Mouse (Mus musculus): Measurements from ENCODE around the gene Gm30191. TPM values are rescaled to one million over a fixed set of nuclear protein-coding genes. Genes with fewer than 3 reads are reported as not detected.
A peak's percentile ranks its signal among the peaks of the same experiment; 100 is the strongest.

The Gm30191 gene
- polyA plus RNA-seq (2012; fragmentation: generic; extraction: Trizol): not detected

DNA sequence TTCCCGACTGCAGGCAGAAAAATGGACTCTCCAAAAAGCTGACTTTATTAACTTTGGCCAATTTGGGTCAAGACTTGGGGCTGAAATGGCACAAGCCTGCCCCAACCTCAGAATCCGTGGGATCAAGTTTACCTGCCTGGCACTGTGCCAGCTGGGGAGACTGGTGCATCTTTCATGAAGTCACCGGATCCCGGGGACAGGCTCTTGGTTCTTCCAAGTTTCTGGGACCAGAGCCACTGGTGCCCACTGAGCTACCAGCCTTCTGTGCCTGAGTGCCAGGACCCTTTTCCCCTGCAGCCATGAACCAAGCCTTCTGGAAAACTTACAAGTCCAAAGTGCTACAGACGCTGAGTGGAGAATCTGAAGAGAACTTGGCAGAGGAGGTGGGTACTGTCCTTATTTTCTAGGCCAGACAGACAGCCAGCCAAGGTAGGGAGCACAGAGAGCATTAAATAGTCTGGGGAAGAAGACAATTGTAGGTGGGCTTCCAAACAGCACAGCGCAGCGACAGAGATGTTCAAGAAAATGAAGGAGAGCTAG, at the start of gene Gm30191:
Gene Gm30191 (plus strand): TSS at position 217 of the 540 bp plus-strand sequence.
- H3K4me2 ChIP-seq (ENCODE audit: low read depth): peak within 1 kb of the TSS; percentile 93
- peak within 1 kb of the TSS; percentile 34 for H3ac ChIP-seq (ENCODE audit: control insufficient read depth, insufficient read length)
- H3K79me2 ChIP-seq (ENCODE audit: control insufficient read depth, insufficient read depth): no peaks in the 10 kb centered on the region
- peak within 1 kb of the TSS; percentile 44 for H3K4me3 ChIP-seq
- H3K27me3 ChIP-seq (ENCODE audit: control insufficient read depth, insufficient read depth, insufficient read length): peaks cover 40% of the 10 kb centered on the region
- TF ChIP-seq MAX (IDR thresholded peaks at IDR 0.05; ENCODE audit: low read depth) (no peak), TCF3 (IDR thresholded peaks at IDR 0.05; ENCODE audit: insufficient read length, low read depth) (no peak), CEBPB (IDR thresholded peaks at IDR 0.05; ENCODE audit: insufficient read depth, poor library complexity, severe bottlenecking) (no peak), SRF (IDR thresholded peaks at IDR 0.05; ENCODE audit: control insufficient read depth, insufficient read length, low read depth) (no peak), TCF12 (IDR thresholded peaks at IDR 0.05; ENCODE audit: insufficient read depth, poor library complexity, severe bottlenecking) (no peak), MYOD1 (IDR thresholded peaks at IDR 0.05; ENCODE audit: control insufficient read depth in 1 of 3, insufficient read length in 2 of 3, low read depth in 2 of 3) (no peak), E2F4 (IDR thresholded peaks at IDR 0.05; ENCODE audit: insufficient read depth) (no peak), USF1 (IDR thresholded peaks at IDR 0.05; ENCODE audit: low read depth) (no peak), REST (IDR thresholded peaks at IDR 0.05; ENCODE audit: insufficient read depth, insufficient read length) (no peak), POLR2A (IDR thresholded peaks at IDR 0.05; ENCODE audit: insufficient read length, low read depth) (no peak), MYOG (IDR thresholded peaks at IDR 0.05; ENCODE audit: control insufficient read depth in 1 of 3, insufficient read depth in 1 of 3, insufficient read length in 2 of 3, low read depth in 2 of 3) (no peak), POLR2AphosphoS2 (IDR thresholded peaks at IDR 0.05; ENCODE audit: insufficient read length, low read depth) (no peak)
- no peaks in the 10 kb centered on the region for H3K36me3 ChIP-seq (ENCODE audit: control insufficient read depth, insufficient read depth)

DNA sequence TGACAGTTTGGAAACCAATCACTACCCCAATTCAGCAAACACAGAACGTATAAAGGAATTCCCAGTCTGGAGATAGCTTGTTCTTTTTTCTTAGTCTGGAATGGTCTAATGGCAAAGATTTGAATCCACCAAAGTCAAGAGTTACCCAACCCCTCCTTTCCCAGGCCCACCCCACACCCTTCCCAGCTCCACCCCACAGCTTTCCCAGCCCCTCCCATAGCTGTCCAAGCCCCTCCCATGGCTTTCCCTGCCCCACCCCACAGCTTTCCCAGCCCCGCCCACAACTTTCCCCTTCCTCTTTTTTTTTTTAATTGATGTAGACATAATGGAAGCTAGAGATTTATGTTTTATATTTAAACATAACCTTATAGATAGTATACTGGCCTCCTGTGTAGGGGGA, 47.4 kb upstream of the Gm30191 start:
- Histone ChIP-seq H3ac (ENCODE audit: control insufficient read depth, insufficient read length) (no peak overlapping the region), H3K36me3 (ENCODE audit: control insufficient read depth, insufficient read depth) (no peaks in the 10 kb centered on the region), H3K4me2 (ENCODE audit: low read depth) (no peak overlapping the region), H3K27me3 (ENCODE audit: control insufficient read depth, insufficient read depth, insufficient read length) (peaks cover 7% of the 10 kb centered on the region), H3K4me3 (no peak overlapping the region), H3K79me2 (ENCODE audit: control insufficient read depth, insufficient read depth) (no peaks in the 10 kb centered on the region)
- no peak for TF ChIP-seq E2F4 (IDR thresholded peaks at IDR 0.05; ENCODE audit: insufficient read depth)
- TF ChIP-seq MYOG (IDR thresholded peaks at IDR 0.05; ENCODE audit: control insufficient read depth in 1 of 3, insufficient read depth in 1 of 3, insufficient read length in 2 of 3, low read depth in 2 of 3): no peak
- no peak for TF ChIP-seq CEBPB (IDR thresholded peaks at IDR 0.05; ENCODE audit: insufficient read depth, poor library complexity, severe bottlenecking)
- no peak for TF ChIP-seq TCF3 (IDR thresholded peaks at IDR 0.05; ENCODE audit: insufficient read length, low read depth)
- no peak for TF ChIP-seq REST (IDR thresholded peaks at IDR 0.05; ENCODE audit: insufficient read depth, insufficient read length)
- TF ChIP-seq USF1 (IDR thresholded peaks at IDR 0.05; ENCODE audit: low read depth): no peak
- no peak for TF ChIP-seq POLR2AphosphoS2 (IDR thresholded peaks at IDR 0.05; ENCODE audit: insufficient read length, low read depth)
- no peak for TF ChIP-seq MAX (IDR thresholded peaks at IDR 0.05; ENCODE audit: low read depth)
- no peak for TF ChIP-seq POLR2A (IDR thresholded peaks at IDR 0.05; ENCODE audit: insufficient read length, low read depth)
- TF ChIP-seq TCF12 (IDR thresholded peaks at IDR 0.05; ENCODE audit: insufficient read depth, poor library complexity, severe bottlenecking): no peak
- TF ChIP-seq SRF (IDR thresholded peaks at IDR 0.05; ENCODE audit: control insufficient read depth, insufficient read length, low read depth): no peak
- TF ChIP-seq MYOD1 (IDR thresholded peaks at IDR 0.05; ENCODE audit: control insufficient read depth in 1 of 3, insufficient read length in 2 of 3, low read depth in 2 of 3): no peak

DNA sequence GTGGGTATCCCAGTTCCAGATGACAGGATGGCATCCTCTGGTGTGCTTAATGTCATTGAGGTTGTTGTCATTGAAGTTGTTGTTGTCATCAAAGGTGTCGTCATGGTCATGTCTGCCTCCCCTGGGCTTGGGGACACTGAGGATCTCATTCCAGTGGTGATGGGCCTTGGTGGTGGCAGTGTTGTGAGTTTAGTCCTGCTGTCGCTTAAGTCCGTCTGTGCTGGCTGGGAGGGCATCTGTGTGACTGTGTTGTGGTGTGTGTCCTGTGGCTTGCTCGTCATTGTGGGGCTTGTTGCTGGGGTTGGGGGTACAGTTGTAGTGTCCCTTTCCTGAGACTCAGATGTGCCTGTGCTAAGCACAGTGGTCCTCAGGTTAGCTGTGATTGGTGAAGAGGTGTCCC, 43.8 kb upstream of the Gm30191 start, which contains the start of gene Gm7534:
Gene Gm7534 (minus strand): TSS at position 101 of the 400 bp plus-strand sequence.
- Histone ChIP-seq H3K36me3 (ENCODE audit: control insufficient read depth, insufficient read depth) (no peaks in the 10 kb centered on the region), H3K4me3 (no peak within 1 kb of the TSS), H3ac (ENCODE audit: control insufficient read depth, insufficient read length) (no peak within 1 kb of the TSS), H3K79me2 (ENCODE audit: control insufficient read depth, insufficient read depth) (no peaks in the 10 kb centered on the region), H3K4me2 (ENCODE audit: low read depth) (no peak within 1 kb of the TSS), H3K27me3 (ENCODE audit: control insufficient read depth, insufficient read depth, insufficient read length) (peaks cover 7% of the 10 kb centered on the region)
- no peak for TF ChIP-seq USF1 (IDR thresholded peaks at IDR 0.05; ENCODE audit: low read depth)
- no peak for TF ChIP-seq MYOG (IDR thresholded peaks at IDR 0.05; ENCODE audit: control insufficient read depth in 1 of 3, insufficient read depth in 1 of 3, insufficient read length in 2 of 3, low read depth in 2 of 3)
- no peak for TF ChIP-seq E2F4 (IDR thresholded peaks at IDR 0.05; ENCODE audit: insufficient read depth)
- no peak for TF ChIP-seq POLR2AphosphoS2 (IDR thresholded peaks at IDR 0.05; ENCODE audit: insufficient read length, low read depth)
- no peak for TF ChIP-seq TCF3 (IDR thresholded peaks at IDR 0.05; ENCODE audit: insufficient read length, low read depth)
- no peak for TF ChIP-seq MYOD1 (IDR thresholded peaks at IDR 0.05; ENCODE audit: control insufficient read depth in 1 of 3, insufficient read length in 2 of 3, low read depth in 2 of 3)
- TF ChIP-seq MAX (IDR thresholded peaks at IDR 0.05; ENCODE audit: low read depth): no peak
- TF ChIP-seq REST (IDR thresholded peaks at IDR 0.05; ENCODE audit: insufficient read depth, insufficient read length): no peak
- no peak for TF ChIP-seq CEBPB (IDR thresholded peaks at IDR 0.05; ENCODE audit: insufficient read depth, poor library complexity, severe bottlenecking)
- TF ChIP-seq SRF (IDR thresholded peaks at IDR 0.05; ENCODE audit: control insufficient read depth, insufficient read length, low read depth): no peak
- no peak for TF ChIP-seq TCF12 (IDR thresholded peaks at IDR 0.05; ENCODE audit: insufficient read depth, poor library complexity, severe bottlenecking)
- TF ChIP-seq POLR2A (IDR thresholded peaks at IDR 0.05; ENCODE audit: insufficient read length, low read depth): no peak

DNA sequence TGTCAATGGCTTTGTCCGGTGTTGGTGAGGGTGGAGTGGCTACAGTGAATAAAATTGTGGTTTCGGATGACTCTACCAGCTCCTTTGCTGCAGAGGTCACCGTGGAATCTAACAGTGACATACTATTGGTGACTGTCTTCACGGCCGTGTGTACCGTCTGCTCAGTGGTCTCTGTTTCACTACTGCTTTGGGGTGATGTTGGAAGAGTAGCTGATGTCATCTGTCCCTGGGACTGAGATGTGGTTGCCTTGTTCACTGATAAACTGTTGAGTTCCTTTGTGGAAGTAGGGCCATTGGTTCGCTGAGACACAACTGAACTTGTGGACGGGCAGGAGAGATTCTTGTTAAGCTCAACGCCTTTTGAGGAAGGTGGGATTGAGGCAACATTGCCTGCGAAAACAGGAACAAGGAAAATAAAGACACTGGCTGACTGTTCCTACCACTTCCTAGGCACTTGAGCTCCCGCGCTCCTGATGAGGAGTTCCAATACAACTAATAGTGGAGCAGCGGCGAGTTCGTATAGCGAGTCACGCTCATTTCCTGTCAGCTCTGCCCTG, 43.3 kb upstream of the Gm30191 start:
- TF ChIP-seq MYOD1 (IDR thresholded peaks at IDR 0.05; ENCODE audit: control insufficient read depth in 1 of 3, insufficient read length in 2 of 3, low read depth in 2 of 3): no peak
- Histone ChIP-seq H3ac (ENCODE audit: control insufficient read depth, insufficient read length) (no peak overlapping the region), H3K79me2 (ENCODE audit: control insufficient read depth, insufficient read depth) (no peaks in the 10 kb centered on the region), H3K4me3 (no peak overlapping the region), H3K36me3 (ENCODE audit: control insufficient read depth, insufficient read depth) (no peaks in the 10 kb centered on the region), H3K4me2 (ENCODE audit: low read depth) (no peak overlapping the region), H3K27me3 (ENCODE audit: control insufficient read depth, insufficient read depth, insufficient read length) (peaks cover 7% of the 10 kb centered on the region)

All from myocyte (in vitro differentiated cells).